Mouse (Mus musculus): ENCODE data around the gene Gm49325. TPM values are rescaled to one million over a fixed set of nuclear protein-coding genes. Genes with fewer than 3 reads are reported as not detected.

Gene Gm49325
- polyA plus RNA-seq, 1 experiment from 2014 or later = 1.9 TPM

- Histone ChIP-seq H3K4me1 (no peaks in the 10 kb centered on the region), H3K4me2 (no peak overlapping the region), H3K9ac (no peak overlapping the region), H3K27me3 (no peaks in the 10 kb centered on the region), H3K4me3 (no peak overlapping the region), H3K27ac (no peak overlapping the region), H3K9me3 (no peaks in the 10 kb centered on the region), H3K36me3 (peaks cover 70% of the 10 kb centered on the region)
- no peak for ATAC-seq (ENCODE audit: borderline replicate concordance, extremely low read depth, low FRiP score, low TSS enrichment)
- 95% methylated on average over 9 of the region's 9 CpGs for WGBS
Observed at GRCm38 (mm10) chr10:77616166-77616565, 10.2 kb downstream of the Gm49325 start.

- WGBS = 94% methylated on average over 7 of the region's 7 CpGs
- Histone ChIP-seq H3K4me1 (peaks cover 4% of the 10 kb centered on the region; the same call in 1 of the 2 replicates), H3K9ac (no peak overlapping the region), H3K27ac (no peak overlapping the region), H3K4me2 (no peak overlapping the region), H3K4me3 (no peak overlapping the region), H3K36me3 (peaks cover 62% of the 10 kb centered on the region), H3K9me3 (no peaks in the 10 kb centered on the region), H3K27me3 (no peaks in the 10 kb centered on the region)
- ATAC-seq (ENCODE audit: borderline replicate concordance, extremely low read depth, low FRiP score, low TSS enrichment) = no peak
Observed at GRCm38 (mm10) chr10:77616926-77617325, 10.9 kb downstream of the Gm49325 start.

DNA sequence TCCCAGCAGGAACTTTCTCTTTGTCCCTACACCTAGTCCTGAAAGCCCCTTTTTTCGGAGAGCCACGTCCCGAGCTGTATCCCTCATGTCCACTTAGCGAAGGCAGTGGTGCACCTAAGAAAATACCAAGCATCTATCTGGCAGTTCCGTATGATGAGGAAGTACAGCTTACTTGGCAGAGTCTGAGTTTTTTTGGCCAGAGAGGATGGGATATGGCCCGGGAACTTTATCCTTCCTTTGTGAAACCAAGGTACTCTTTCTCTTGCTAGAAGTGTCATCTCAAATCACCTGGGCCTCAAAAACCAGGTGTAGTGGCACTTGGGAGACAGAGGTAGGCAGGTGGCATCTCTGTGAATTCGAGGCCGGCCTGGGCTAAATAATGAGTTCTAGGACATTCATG, 15.5 kb downstream of the Gm49325 start:
- peak overlapping the region; percentile 87 for H3K27ac ChIP-seq
- peaks cover 34% of the 10 kb centered on the region for H3K4me1 ChIP-seq
- peak overlapping the region; percentile 94 for H3K4me3 ChIP-seq
- WGBS = 72% methylated on average over 8 of the region's 8 CpGs
- peak overlapping the region; percentile 74 for H3K4me2 ChIP-seq
- no peak for ATAC-seq (ENCODE audit: borderline replicate concordance, extremely low read depth, low FRiP score, low TSS enrichment)
- H3K9ac ChIP-seq = peak overlapping the region; percentile 93
- H3K27me3 ChIP-seq = no peaks in the 10 kb centered on the region
- peaks cover 17% of the 10 kb centered on the region for H3K36me3 ChIP-seq
- no peaks in the 10 kb centered on the region for H3K9me3 ChIP-seq

DNA sequence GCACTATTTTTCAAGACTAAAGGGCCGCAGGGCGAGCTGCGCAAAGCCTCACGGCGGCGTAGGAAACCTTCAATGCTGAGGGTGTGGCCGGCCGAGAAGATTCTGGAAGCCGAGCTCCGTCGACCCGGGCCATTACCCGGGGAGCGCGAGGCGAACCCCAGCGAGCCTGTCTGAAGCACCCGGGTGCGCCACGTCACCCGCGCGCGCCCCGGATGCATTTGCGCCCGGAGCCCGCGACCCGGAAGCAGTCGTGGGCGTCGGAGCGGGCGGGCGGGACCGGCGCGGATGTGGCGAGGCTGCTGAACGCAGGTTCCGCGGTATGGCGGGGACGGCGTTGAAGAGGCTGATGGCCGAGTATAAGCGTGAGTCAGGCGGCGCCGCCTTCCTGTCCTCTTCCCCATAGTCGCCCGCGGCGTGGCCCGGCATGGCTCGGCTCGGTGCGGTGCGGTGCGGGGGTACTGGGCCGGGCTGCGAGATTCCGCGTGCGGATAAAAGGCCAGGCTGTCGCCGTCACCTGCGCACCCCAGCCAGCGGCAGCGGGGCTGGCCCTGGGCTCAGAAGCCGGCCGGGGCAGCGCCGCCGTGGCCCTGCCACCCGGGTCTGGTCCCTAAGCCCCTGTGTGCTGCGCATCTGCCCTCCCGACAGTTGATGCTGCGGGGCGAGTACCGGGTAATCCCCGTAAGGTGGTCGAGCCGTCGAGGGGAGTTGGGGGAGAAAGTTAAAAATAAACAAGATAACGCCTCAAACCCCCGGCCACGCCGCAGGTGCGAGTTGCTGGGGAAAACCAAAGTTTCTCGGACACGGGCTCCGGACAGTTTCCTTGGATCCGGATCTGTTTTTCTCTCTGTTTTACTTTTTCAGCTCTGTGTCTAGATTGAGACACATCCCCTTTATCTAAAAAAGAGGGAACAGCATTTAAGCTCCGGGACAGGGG, 16.3 kb downstream of the Gm49325 start, which contains the start of gene Ube2g2:
Gene Ube2g2 (plus strand): TSS at position 221 of the 934 bp plus-strand sequence.
- Histone ChIP-seq H3K27ac (peak within 1 kb of the TSS; percentile 87), H3K4me3 (peak within 1 kb of the TSS; percentile 94), H3K27me3 (no peaks in the 10 kb centered on the region), H3K9ac (peak within 1 kb of the TSS; percentile 93), H3K9me3 (no peaks in the 10 kb centered on the region), H3K4me2 (peak within 1 kb of the TSS; percentile 74), H3K36me3 (peaks cover 9% of the 10 kb centered on the region), H3K4me1 (peaks cover 34% of the 10 kb centered on the region)
- WGBS = under 1% methylated on average over 92 of the region's 96 CpGs
- peak; percentile 95 for ATAC-seq (ENCODE audit: borderline replicate concordance, extremely low read depth, low FRiP score, low TSS enrichment)

- no peaks in the 10 kb centered on the region for H3K9me3 ChIP-seq
- peak overlapping the region; percentile 94 for H3K4me3 ChIP-seq
- no peaks in the 10 kb centered on the region for H3K27me3 ChIP-seq
- peak overlapping the region; percentile 74 for H3K4me2 ChIP-seq
- 8% methylated on average over 8 of the region's 8 CpGs for WGBS
- peak overlapping the region; percentile 87 for H3K27ac ChIP-seq
- no peak for ATAC-seq (ENCODE audit: borderline replicate concordance, extremely low read depth, low FRiP score, low TSS enrichment)
- H3K9ac ChIP-seq = peak overlapping the region; percentile 93
- H3K4me1 ChIP-seq = peaks cover 34% of the 10 kb centered on the region
- peaks cover 2% of the 10 kb centered on the region; the same call in 1 of the 2 replicates for H3K36me3 ChIP-seq
Observed at GRCm38 (mm10) chr10:77623069-77623492, 17.1 kb downstream of the Gm49325 start.

DNA sequence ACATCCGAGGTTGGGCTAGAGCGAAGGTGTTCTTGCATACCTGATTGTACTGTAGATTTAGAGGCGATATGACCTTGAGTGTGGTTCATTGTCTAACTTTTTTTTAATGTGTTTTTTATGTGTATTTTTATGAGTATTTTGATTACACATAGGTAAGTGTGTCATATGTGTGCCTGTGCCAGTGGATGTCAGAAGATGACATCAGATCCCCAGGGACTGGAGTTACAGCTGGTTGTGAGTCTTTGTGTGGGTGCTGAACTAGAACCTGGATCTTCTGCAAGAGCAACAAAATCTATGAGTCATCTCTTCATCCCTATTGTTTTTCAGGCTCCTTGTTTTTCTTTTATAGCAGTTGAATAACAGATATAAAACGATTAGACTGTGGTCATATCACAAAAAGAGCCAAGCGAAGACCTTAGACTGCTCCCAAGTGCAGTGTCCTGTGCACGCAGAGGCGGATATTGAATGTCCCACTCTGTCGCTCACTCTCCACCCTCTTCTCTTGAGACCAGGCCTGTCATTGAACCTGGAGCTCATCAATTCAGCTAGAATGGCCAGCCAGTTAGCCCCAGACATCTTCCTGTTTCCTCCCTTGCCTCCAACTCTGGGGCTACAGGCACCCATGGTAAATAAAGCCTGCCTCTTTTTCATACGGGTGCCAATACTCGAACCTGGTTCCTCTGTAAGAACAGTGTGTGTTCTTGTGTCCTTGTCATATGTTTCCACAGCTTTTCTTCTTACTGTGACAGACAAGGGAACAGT, 17.8 kb downstream of the Gm49325 start:
- H3K4me3 ChIP-seq = peak overlapping the region; percentile 94; the same call in 1 of the 2 replicates

GRCm38 (mm10) chr10:77624570-77624995, 18.6 kb downstream of the Gm49325 start:
- H3K36me3 ChIP-seq = no peaks in the 10 kb centered on the region
- H3K4me3 ChIP-seq = no peak overlapping the region
- no peaks in the 10 kb centered on the region for H3K9me3 ChIP-seq
- no peak for ATAC-seq (ENCODE audit: borderline replicate concordance, extremely low read depth, low FRiP score, low TSS enrichment)
- no peak overlapping the region; the same call in 1 of the 2 replicates for H3K4me2 ChIP-seq
- H3K27me3 ChIP-seq = no peaks in the 10 kb centered on the region
- WGBS = 66% methylated on average over 7 of the region's 7 CpGs
- H3K27ac ChIP-seq = peak overlapping the region; percentile 29; the same call in 1 of the 2 replicates
- H3K4me1 ChIP-seq = peaks cover 36% of the 10 kb centered on the region
- peak overlapping the region; percentile 16; the same call in 1 of the 2 replicates for H3K9ac ChIP-seq

More for the DNA sequence above, 17.8 kb downstream of the Gm49325 start:
- whole genome bisulfite sequencing = 87% methylated on average over 10 of the region's 10 CpGs
- H3K4me2 ChIP-seq = peak overlapping the region; percentile 74
- no peaks in the 10 kb centered on the region for H3K9me3 ChIP-seq
- H3K9ac ChIP-seq = peak overlapping the region; percentile 93; the same call in 1 of the 2 replicates
- peak overlapping the region; percentile 29; the same call in 1 of the 2 replicates for H3K27ac ChIP-seq
- H3K4me1 ChIP-seq = peaks cover 36% of the 10 kb centered on the region
- H3K27me3 ChIP-seq = no peaks in the 10 kb centered on the region
- no peak for ATAC-seq (ENCODE audit: borderline replicate concordance, extremely low read depth, low FRiP score, low TSS enrichment)
- H3K36me3 ChIP-seq = no peaks in the 10 kb centered on the region

GRCm38 (mm10) chr10:77626036-77626435, 20.0 kb downstream of the Gm49325 start:
- 71% methylated on average over 7 of the region's 7 CpGs for WGBS
- no peak for ATAC-seq (ENCODE audit: borderline replicate concordance, extremely low read depth, low FRiP score, low TSS enrichment)
- H3K27ac ChIP-seq = no peak overlapping the region
- peaks cover 36% of the 10 kb centered on the region for H3K4me1 ChIP-seq
- no peaks in the 10 kb centered on the region for H3K27me3 ChIP-seq
- no peak overlapping the region for H3K9ac ChIP-seq
- H3K4me3 ChIP-seq = no peak overlapping the region
- H3K4me2 ChIP-seq = no peak overlapping the region
- H3K36me3 ChIP-seq = no peaks in the 10 kb centered on the region; the same call in 1 of the 2 replicates
- no peaks in the 10 kb centered on the region for H3K9me3 ChIP-seq

GRCm38 (mm10) chr10:77626591-77626990, 20.6 kb downstream of the Gm49325 start:
- Histone ChIP-seq H3K4me2 (no peak overlapping the region), H3K27ac (no peak overlapping the region), H3K9me3 (no peaks in the 10 kb centered on the region), H3K4me1 (peaks cover 34% of the 10 kb centered on the region), H3K27me3 (no peaks in the 10 kb centered on the region), H3K9ac (no peak overlapping the region), H3K4me3 (no peak overlapping the region), H3K36me3 (peaks cover 5% of the 10 kb centered on the region)
- no peak for ATAC-seq (ENCODE audit: borderline replicate concordance, extremely low read depth, low FRiP score, low TSS enrichment)
- 57% methylated on average over 7 of the region's 7 CpGs for WGBS

DNA sequence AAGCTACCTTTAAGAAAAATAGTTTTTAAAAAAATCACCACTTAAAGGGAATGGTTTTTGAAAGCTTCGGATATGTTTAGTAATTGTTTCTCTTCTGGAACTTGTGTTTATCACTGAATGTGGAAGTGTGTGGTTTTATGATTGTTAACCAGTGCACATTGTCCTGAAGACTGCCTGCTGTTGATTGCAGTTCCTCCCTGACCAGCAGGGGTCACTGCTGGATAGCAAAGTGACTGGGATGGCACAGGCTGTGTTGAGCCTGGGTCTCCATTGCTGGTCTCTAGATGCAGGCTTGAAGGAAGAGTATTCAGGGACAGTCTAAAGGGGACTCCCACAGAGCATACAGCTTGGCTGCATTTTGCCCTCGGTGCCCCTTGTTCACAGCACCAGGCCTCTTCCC, 21.5 kb downstream of the Gm49325 start:
- H3K4me1 ChIP-seq = peaks cover 33% of the 10 kb centered on the region
- no peaks in the 10 kb centered on the region for H3K27me3 ChIP-seq
- no peak overlapping the region for H3K9ac ChIP-seq
- H3K4me2 ChIP-seq = no peak overlapping the region
- H3K27ac ChIP-seq = no peak overlapping the region
- H3K36me3 ChIP-seq = peaks cover 11% of the 10 kb centered on the region
- 36% methylated on average over 2 of the region's 2 CpGs for WGBS
- ATAC-seq (ENCODE audit: borderline replicate concordance, extremely low read depth, low FRiP score, low TSS enrichment) = peak; percentile 40; the same call in 1 of the 2 replicates
- no peak overlapping the region for H3K4me3 ChIP-seq
- no peaks in the 10 kb centered on the region for H3K9me3 ChIP-seq

GRCm38 (mm10) chr10:77629163-77629562, 23.2 kb downstream of the Gm49325 start:
- no peaks in the 10 kb centered on the region for H3K9me3 ChIP-seq
- H3K36me3 ChIP-seq = peaks cover 21% of the 10 kb centered on the region
- no peaks in the 10 kb centered on the region for H3K27me3 ChIP-seq
- H3K4me3 ChIP-seq = no peak overlapping the region
- H3K4me1 ChIP-seq = peaks cover 24% of the 10 kb centered on the region
- H3K27ac ChIP-seq = no peak overlapping the region
- H3K9ac ChIP-seq = no peak overlapping the region
- H3K4me2 ChIP-seq = no peak overlapping the region
- ATAC-seq (ENCODE audit: borderline replicate concordance, extremely low read depth, low FRiP score, low TSS enrichment) = no peak
- 77% methylated on average over 3 of the region's 3 CpGs for WGBS
